Mouse (Mus musculus) embryo, embryonic 9.5 days (tissue): ENCODE results near the gene Ptcra.

Source experiments
- DNase-seq: peaks from one replicate; pipeline ENCODE4 v3.0.0-alpha.2; 2017; ENCODE audit errors: extremely low spot score

Gene Ptcra

DNA sequence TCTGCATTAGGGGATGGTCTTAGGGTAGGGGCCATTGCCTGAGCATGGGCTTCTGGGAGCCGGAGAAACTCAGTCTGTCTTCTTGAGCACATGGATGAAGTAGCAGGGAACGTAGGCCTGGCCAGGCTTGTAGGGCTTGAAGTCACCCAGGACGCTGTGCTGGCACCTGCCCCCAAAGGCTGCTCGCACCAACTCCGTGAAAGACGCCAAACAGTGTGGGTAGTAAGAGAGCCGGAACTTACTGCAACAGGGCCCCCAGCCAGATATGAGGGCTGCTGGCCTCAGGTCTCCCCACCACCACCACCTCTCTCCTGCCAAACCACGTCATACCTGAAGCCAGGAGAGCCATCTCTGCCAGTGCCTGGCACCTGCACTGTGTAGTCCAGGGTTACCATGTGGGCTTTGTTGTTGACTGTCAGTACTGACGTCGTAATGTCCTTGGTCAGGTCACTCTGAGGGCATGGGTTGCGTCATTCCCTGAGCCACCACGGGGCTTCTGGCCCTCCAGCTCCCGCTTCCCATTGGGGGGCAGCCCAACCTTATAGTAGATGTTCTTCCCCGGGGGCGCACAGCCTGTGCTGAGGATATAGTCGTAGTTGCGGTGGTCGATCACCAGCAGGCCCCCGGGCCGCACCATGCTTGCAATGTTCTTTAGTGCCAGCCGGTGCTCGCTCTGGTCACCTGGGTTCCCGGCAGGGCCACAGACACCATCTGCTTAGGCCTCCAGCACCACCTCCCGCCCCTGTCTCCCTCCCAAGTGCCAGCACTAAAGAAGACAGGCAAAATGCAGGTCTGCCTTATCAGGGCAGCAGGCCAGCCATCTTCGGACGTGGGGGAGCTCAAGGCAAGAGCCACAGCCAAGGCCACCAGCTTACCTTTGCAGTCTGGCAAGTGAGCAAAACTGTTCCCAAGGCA lies 37.5 kb downstream of the Ptcra start:
- no peak for DNase-seq

DNA sequence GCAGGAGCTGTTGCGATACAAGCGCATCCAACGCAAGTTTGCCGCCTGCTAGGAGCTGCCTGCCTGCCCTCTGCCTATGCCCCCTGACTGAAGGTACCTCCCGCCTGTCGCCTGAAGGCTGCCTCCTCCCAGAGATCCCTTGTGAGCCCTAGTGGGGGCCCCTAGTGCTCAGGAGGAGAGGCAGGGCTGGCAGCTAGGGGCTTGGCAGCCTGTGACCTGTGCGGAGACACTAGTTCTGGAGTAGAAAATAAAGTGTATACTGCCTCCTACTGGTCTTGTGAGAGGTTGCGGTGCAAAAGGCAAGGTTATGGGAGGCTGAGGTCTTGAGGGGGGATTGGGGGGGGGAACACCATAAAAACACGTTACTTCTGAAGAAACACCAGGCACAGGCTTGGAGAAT lies 38.2 kb downstream of the Ptcra start:
- DNase-seq: peak; percentile 51

DNA sequence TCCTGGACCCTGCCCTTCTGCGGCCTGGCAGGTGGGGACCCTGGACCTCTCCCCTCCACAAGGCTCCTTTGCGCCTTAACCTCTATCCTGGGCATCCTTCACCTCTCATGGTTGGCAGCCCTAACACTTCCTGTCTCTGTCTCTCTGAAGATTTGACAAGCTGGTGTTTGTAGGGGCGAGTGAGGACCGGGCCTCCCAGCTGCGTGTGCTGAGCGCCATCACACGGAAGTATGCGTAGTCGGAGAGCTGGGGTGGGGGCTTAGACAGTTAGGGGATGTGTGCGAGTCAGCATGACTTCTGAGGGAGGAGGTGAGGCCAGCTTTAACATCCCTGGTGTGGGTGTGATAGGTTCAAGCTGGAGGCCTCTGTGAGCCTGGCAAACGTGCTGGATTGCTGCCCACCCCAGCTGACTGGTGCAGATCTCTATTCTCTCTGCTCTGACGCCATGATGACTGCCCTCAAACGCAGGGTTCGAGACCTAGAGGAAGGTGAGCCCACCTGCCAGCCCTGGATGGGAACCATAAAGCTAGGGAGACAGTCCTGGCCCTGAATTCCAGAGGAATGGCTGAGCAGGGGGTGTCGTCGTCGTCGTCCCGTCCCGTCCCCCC lies 38.9 kb downstream of the Ptcra start:
- DNase-seq: no peak

DNA sequence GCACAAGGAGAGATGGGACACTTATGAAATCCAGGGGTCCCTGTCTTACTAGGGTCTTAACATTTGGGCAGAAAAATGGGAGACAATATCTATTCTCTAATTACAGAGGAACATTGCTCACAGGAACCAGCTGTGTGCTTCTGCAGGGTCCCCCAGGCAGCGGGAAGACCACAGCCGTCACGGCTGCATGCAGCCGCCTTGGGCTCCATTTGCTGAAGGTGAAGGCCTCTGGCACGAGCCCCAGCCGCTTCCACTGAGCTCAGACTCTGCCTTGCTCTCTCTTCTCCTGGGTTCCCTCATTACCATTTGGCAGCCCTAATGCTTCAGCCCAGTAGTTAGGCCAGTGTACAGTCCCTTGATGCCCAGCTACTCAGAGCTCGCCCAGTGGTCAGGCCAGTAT lies 42.4 kb downstream of the Ptcra start:
- DNase-seq: no peak

DNA sequence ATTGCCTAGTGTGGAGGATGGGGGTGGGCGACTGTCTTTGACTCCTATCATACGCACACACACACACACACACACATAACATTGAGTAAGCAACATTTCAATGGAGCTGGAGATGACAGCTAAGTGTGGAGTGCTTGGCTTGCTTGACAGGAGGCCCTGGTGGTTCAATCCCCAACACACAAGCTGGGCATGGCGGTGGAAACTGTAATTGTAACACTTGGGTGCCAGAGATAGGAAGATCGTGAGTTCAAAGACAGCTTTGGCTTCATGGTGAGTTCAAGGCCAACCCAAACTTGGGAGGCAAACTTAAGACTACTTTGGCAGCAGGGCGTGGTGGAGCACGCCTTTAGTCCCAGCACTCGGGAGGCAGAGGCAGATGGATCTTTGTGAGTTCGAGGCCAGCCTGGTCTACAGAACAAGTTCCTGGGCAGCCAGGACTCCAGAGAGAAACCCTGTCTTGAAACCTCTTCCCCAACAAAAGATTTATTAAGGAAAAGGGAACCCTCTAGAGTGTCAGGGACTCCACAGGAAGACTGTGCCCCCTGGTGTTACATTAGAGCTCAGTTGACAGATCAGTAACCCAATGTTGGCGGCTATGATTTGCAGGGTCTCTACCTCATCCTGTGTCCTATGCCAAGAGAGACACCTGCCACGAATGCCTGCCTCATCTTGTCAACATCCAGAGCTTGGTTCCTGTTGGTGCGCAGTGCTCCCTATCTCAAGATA lies 48.6 kb downstream of the Ptcra start:
- DNase-seq: no peak

DNA sequence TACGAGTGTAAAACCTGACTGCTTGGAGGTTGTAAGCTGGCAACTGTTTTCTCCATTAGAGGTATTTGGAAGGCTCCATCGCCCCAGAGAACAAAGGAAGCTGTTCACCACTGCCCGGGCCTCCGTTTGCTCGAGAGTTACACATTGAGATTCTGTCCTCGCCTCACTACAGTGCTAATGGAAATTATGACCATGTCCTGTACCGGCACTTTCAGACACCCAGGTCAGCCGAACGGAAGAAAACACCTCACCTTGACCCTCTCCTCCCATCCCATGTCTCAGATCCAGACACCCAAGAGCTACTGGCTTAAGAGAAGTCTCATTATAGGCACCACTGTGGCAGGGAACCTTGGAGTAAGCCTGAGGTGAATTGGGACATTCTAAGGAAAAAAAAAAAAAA lies 49.7 kb downstream of the Ptcra start:
- DNase-seq: no peak

DNA sequence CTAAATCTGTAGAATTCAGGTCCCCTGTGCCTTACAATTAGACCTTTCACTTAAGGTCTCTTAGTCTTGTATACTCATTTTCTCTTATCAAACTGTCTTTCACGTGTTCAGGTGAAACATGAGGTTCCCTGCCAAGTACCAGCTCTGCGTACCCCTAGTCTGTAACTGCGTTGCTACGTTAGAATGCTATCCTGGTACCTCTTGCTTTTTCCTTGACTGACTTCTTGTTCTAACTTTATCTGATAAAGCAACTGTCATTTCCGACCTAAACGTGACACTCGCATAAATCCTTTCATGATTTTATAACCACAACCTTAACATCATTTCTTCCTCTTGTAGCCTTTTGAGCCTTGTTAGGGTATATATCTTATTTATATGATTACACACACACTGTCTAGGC lies 51.1 kb downstream of the Ptcra start:
- no peak for DNase-seq

DNA sequence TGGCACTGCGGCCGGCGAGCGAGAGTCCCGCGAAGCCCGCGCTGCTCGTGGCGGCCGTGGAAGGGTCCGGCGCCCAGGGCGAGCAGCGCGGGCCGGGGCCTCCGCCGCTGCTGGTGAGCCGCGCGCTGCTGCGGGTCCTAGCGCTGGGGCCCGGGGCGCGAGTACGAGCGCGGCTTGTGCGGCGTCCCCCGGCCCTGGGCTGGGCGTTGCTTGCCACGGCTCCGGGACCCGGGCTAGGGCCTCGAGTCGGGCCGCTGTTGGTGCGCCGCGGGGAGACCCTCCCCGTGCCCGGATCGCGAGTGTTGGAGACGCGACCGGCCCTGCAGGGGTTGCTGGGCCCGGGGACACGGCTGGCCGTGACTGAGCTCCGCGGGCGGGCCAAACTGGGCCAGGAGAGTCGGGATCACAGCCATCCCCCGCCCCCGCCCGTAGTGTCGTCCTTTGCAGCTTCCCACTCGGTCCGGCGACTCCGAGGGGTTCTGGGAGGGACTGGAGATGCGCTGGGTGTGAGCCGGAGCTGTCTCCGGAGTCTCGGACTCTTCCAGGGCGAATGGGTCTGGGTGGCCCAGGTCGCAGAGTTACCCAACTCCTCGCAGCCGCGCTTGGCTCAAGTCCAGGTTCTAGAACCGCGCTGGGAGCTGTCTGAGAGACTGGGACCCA lies 51.8 kb downstream of the Ptcra start:
- DNase-seq: no peak

DNA sequence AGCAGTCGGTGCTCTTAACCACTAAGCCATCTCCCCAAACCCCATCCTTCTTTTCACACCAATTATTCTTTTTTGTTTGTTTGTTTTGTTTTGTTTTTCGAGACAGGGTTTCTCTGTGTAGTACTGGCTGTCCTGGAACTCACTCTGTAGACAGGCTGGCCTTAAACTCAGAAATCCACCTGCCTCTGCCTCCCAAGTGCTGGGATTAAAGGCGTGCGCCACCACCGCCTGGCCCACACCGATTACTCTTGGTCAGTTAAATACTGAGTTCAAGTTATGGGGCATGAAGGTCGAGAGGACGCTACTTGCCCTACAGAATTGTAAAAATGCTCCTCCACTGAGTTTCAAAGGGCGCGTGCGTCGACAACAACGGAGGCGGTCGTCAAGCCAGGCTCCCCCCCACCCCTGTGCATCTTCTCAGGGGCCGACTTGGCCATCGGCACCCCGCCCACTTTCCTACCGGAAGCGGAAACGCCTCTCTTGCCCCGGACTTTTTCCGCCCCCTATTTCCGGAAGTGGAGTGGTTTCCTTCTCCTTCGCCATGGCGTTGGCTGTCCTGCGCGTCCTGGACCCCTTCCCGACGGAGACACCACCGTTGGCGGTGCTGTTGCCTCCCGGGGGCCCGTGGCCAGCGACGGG lies 52.4 kb downstream of the Ptcra start, which contains the start of gene Pex6:
Gene Pex6, plus strand, starts transcription at position 505 of the 639 bp plus-strand sequence.
- DNase-seq: peak; percentile 92

DNA sequence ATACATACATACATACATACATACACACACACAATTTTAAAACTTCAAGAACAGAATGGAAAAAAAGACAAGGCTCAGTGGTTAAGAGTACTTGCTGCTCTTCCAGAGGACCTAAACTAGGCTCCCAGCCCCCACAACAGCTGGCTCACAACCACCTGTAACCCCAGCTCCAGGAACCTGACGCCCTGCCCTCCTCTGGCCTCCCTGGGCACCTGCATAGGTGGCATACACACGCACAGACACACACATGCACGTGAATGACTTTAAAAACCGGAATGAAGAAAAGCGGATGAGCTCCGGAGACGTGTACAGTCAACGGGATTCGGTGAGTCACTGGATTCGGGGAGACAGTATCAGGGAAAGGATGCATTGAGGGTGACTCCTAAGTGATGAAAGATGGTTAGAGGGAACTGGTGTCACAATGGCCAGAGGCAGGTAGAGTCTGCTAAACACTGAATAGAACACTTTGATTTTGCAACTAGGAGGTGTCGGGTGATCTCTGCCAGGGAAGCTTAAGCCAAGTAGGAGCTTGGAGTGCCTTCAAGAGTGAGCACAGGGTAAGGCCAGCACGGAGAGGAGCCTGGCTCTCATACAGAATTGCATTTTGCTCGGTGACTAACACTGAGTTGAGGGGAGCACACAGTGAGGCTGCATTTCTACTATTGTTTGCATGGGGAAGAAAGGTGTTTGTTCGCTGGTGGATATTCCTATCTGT lies 57.0 kb downstream of the Ptcra start:
- no peak for DNase-seq
